Mouse (Mus musculus): ENCODE data around the gene Rnf5.

GRCm38 (mm10) chr17:34557411-34557810, 46.1 kb downstream of the Rnf5 start:
- TF ChIP-seq POLR2A (IDR thresholded peaks at IDR 0.05; ENCODE audit: borderline replicate concordance, extremely low read depth, insufficient read depth, insufficient read length, poor library complexity, severe bottlenecking) (no peak), CTCF (IDR thresholded peaks at IDR 0.05; ENCODE audit: borderline replicate concordance, extremely low read depth, insufficient read depth, insufficient read length) (no peak)

All from brain, embryonic 14.5 days (tissue).